Mouse (Mus musculus): ENCODE measurements at regions not wholly inside any gene's neighbourhood (a gene's known extent, or its start where the extent isn't known, plus 50 kb on each side); places are given as distances from the start of the nearest gene placed in this dataset.

DNA sequence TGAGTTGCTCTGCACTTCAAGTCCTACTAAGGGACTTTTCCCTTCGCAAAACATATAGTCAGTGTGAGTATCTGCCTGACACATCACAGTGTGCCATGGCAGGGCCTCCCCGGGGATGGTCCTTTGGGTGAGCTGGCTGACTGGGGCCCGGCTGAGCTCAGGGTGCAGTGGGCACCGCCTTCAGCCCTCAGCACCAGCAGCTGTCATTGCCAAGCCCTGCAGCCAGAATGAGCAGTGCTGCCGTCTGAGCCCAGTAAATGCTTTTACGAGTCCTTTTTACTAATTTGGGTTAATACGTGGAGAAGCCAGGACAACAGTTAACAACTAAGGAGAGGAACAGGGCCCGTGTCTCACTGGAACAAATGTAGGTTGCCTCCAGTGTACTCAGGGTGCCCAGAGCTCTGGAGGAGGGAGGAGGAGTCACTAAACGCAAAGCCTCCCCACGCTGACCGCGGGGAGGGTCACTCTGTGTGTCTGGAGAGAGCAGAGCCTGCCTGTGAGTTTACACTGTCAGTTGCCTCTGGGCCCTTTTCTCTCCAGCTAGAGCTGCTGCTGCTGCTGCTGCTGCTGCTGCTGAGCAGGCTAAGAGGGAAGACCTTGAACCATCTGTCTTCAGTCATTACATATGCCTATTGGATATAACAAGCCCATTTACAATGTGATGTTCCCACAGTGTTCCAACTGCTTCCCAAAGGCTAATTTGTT is 60.1 kb upstream of the Vps8 start:
- ATAC-seq (ENCODE audit: low FRiP score) (peak; percentile 33; the same call in 1 of the 2 replicates), DNase-seq (ENCODE audit: low spot score) (peak; percentile 33)
- no peaks in the 10 kb centered on the region for H3K36me3 ChIP-seq (ENCODE audit: control insufficient read depth, insufficient read depth, low read length)
- no peaks in the 10 kb centered on the region for H3K27me3 ChIP-seq (ENCODE audit: control insufficient read depth, insufficient read depth, low read length)
- H3K9ac ChIP-seq (ENCODE audit: low read depth, low read length): no peak overlapping the region
- no peak overlapping the region for H3K4me2 ChIP-seq (replicated peaks; ENCODE audit: low read depth, low read length)
- 56% methylated on average over 12 of the region's 12 CpGs for WGBS
- no peaks in the 10 kb centered on the region for H3K4me1 ChIP-seq (replicated peaks; ENCODE audit: control insufficient read depth, insufficient read depth, low read length)
- no peak overlapping the region for H3K4me3 ChIP-seq (ENCODE audit: low read depth, low read length)
- no peak overlapping the region for H3K27ac ChIP-seq (ENCODE audit: low read depth, low read length)
- H3K9me3 ChIP-seq (ENCODE audit: control insufficient read depth, low read length): no peaks in the 10 kb centered on the region

DNA sequence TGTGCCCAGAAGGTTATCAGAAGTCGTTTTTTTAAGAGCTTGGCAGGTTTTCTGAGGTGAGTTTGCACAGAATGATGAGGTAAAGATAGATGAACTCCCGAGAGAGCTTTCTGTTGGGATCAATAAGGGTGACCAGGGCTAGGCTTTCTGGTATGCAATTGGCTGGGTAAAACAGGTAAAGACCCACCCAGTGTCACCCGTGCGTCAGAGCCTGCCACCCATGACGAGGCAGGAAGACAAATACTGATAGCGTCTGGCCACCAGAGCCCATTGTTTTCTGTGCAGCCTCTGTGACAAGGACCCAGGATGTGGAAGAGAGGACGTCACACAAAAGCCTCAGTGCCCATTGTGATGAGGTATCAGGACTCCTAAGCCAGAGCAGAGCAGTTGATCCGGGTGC is 58.0 kb upstream of the Vps8 start:
- ATAC-seq (ENCODE audit: low FRiP score) (no peak), DNase-seq (ENCODE audit: low spot score) (no peak)
- no peak overlapping the region for H3K27ac ChIP-seq (ENCODE audit: low read depth, low read length)
- H3K36me3 ChIP-seq (ENCODE audit: control insufficient read depth, insufficient read depth, low read length): no peaks in the 10 kb centered on the region
- H3K4me2 ChIP-seq (replicated peaks; ENCODE audit: low read depth, low read length): no peak overlapping the region
- H3K27me3 ChIP-seq (ENCODE audit: control insufficient read depth, insufficient read depth, low read length): no peaks in the 10 kb centered on the region
- H3K4me3 ChIP-seq (ENCODE audit: low read depth, low read length): no peak overlapping the region
- H3K9ac ChIP-seq (ENCODE audit: low read depth, low read length): no peak overlapping the region
- no peaks in the 10 kb centered on the region for H3K4me1 ChIP-seq (replicated peaks; ENCODE audit: control insufficient read depth, insufficient read depth, low read length)
- 37% methylated on average over 8 of the region's 8 CpGs for WGBS
- no peaks in the 10 kb centered on the region for H3K9me3 ChIP-seq (ENCODE audit: control insufficient read depth, low read length)

DNA sequence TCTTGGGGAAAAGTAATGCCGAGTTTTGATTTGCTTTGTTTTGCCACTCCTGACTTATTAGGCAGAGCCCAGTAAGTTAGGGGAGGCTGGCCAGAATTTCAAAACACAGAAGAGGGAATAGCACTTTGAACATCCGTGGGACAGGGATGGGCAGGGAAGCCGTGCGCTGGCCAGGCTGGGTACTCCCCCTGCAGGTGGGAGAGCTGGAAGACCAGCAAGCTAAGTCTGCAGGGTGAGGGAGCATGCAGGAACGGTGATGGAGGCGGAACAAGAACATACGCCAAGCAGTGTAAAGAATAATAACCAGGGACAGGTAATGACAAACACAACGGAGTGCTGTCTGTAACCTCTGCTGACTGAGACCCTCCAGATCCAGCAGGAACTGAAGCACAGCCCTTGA is 55.5 kb upstream of the Vps8 start:
- H3K4me2 ChIP-seq (replicated peaks; ENCODE audit: low read depth, low read length): no peak overlapping the region
- H3K4me1 ChIP-seq (replicated peaks; ENCODE audit: control insufficient read depth, insufficient read depth, low read length): no peaks in the 10 kb centered on the region
- no peak overlapping the region for H3K27ac ChIP-seq (ENCODE audit: low read depth, low read length)
- no peak overlapping the region for H3K4me3 ChIP-seq (ENCODE audit: low read depth, low read length)
- DNase-seq (ENCODE audit: low spot score) (peak; percentile 39), ATAC-seq (ENCODE audit: low FRiP score) (no peak)
- no peaks in the 10 kb centered on the region for H3K27me3 ChIP-seq (ENCODE audit: control insufficient read depth, insufficient read depth, low read length)
- H3K9ac ChIP-seq (ENCODE audit: low read depth, low read length): no peak overlapping the region
- H3K9me3 ChIP-seq (ENCODE audit: control insufficient read depth, low read length): no peaks in the 10 kb centered on the region
- 33% methylated on average over 8 of the region's 8 CpGs for WGBS
- H3K36me3 ChIP-seq (ENCODE audit: control insufficient read depth, insufficient read depth, low read length): no peaks in the 10 kb centered on the region

DNA sequence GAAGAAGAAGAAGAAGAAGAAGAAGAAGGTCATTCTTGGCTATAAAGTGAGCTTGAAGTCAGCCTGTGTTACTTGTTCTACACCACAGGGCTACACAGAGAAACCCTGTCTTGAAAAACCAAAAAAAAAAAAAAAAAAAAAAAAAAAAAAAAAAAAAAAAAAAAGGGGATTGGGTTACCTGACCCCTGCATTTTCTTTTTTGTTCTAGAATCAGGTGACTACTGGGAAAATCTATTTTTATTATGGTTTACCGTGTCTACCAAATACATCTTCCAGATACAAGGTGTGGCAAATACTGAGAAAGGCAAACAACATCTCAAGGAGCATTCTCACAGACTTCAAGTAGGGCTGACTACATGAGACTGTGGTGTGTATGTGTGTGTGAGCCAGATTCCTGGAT is 54.1 kb upstream of the Vps8 start:
- DNase-seq (ENCODE audit: low spot score) (no peak), ATAC-seq (ENCODE audit: low FRiP score) (no peak)
- no peaks in the 10 kb centered on the region for H3K9me3 ChIP-seq (ENCODE audit: control insufficient read depth, low read length)
- 94% methylated on average over 1 of the region's 1 CpGs for WGBS
- no peak overlapping the region for H3K27ac ChIP-seq (ENCODE audit: low read depth, low read length)
- H3K4me1 ChIP-seq (replicated peaks; ENCODE audit: control insufficient read depth, insufficient read depth, low read length): no peaks in the 10 kb centered on the region
- H3K9ac ChIP-seq (ENCODE audit: low read depth, low read length): no peak overlapping the region
- H3K4me3 ChIP-seq (ENCODE audit: low read depth, low read length): no peak overlapping the region
- H3K27me3 ChIP-seq (ENCODE audit: control insufficient read depth, insufficient read depth, low read length): no peaks in the 10 kb centered on the region
- H3K36me3 ChIP-seq (ENCODE audit: control insufficient read depth, insufficient read depth, low read length): no peaks in the 10 kb centered on the region
- no peak overlapping the region for H3K4me2 ChIP-seq (replicated peaks; ENCODE audit: low read depth, low read length)

DNA sequence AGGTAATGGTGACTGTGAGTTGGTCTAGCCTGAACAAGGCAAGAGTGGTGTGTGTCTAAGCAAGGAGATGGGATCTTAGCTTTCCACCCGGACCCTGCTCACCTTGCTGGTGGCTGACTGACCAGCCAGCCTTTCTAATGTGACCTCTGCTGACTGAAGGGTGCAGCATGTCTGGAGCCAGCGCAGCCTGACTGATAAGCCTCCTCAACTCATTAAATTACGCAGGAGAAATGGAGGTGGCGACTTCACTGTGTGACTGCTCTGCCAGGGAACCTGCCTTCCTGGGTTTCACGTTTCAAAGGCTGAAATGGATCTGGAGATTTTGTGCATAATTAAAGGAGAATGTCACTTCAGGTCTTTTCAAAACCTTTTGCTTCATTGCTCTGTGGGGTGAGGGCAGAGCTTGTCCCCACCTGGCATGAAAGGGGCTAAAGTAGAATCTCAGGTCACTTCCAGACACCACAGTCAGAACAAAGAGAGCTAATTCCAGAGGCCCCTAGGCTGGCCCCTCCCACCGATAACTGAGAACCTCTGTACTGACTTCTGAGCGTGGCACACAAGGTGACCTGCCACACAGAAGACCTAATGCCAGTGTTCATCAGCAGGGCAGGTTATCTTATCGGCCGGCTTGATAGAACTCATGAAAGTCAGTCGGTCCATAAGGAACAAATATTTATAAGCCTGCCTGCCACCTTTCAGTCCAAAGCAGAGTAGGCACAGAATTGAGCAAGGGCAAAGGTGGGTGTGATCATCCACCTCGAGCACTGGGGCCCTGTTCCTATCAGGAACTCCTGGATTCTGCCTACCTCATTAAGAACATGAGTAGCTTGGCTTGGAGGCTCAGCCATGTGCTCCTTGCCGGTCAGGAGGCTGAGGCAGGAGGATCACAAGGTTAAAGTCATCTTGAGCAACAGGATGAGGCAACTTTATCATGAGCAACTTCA is 53.1 kb upstream of the Vps8 start:
- H3K4me3 ChIP-seq (ENCODE audit: low read depth, low read length): no peak overlapping the region
- H3K4me1 ChIP-seq (replicated peaks; ENCODE audit: control insufficient read depth, insufficient read depth, low read length): no peaks in the 10 kb centered on the region
- H3K27me3 ChIP-seq (ENCODE audit: control insufficient read depth, insufficient read depth, low read length): no peaks in the 10 kb centered on the region
- no peaks in the 10 kb centered on the region for H3K36me3 ChIP-seq (ENCODE audit: control insufficient read depth, insufficient read depth, low read length)
- H3K4me2 ChIP-seq (replicated peaks; ENCODE audit: low read depth, low read length): no peak overlapping the region
- H3K9me3 ChIP-seq (ENCODE audit: control insufficient read depth, low read length): no peaks in the 10 kb centered on the region
- no peak overlapping the region for H3K27ac ChIP-seq (ENCODE audit: low read depth, low read length)
- ATAC-seq (ENCODE audit: low FRiP score) (no peak), DNase-seq (ENCODE audit: low spot score) (no peak)
- WGBS: 75% methylated on average over 12 of the region's 12 CpGs
- no peak overlapping the region for H3K9ac ChIP-seq (ENCODE audit: low read depth, low read length)
